Mouse (Mus musculus) heart, embryonic 14.5 days (tissue): ENCODE data around the gene Myl4. TPM values are rescaled to one million over a fixed set of nuclear protein-coding genes. Genes with fewer than 3 reads are reported as not detected.

Experiments
- ATAC-seq: fragments of 200-750 bp; cut with Nextera tagmentation; 2 replicates; pipeline ENCODE4 v1.8.0; 2017; ENCODE audit warnings: low read depth, moderate TSS enrichment; ENCODE audit not compliant: insufficient number of reproducible peaks, insufficient read depth, low FRiP score
- H3K27ac ChIP-seq, 2 experiments: fragments of 200-500 bp in 1 of 2; fragments of 300-500 bp in 1 of 2; sonication (generic) in 1 of 2; replicated peaks in 1 of 2; 2 replicates each; pipeline ENCODE4 v1.5.1; 2012 to 2014; ENCODE audit warnings: low read depth in 2 of 2, low read length in 2 of 2, control low read depth in 1 of 2, mild to moderate bottlenecking in 1 of 2, mixed read lengths in 1 of 2; ENCODE audit not compliant: control insufficient read depth in 1 of 2, insufficient read depth in 1 of 2
- H3K27me3 ChIP-seq: fragments of 300-500 bp; sonication (generic); 2 replicates; pipeline ENCODE4 v1.6.1; 2014; ENCODE audit warnings: mild to moderate bottlenecking, low read length, control low read depth; ENCODE audit not compliant: control insufficient read depth, insufficient read depth
- H3K36me3 ChIP-seq: fragments of 300-500 bp; sonication (generic); 2 replicates; pipeline ENCODE4 v1.6.1; 2014; ENCODE audit warnings: mild to moderate bottlenecking, control low read depth, low read length, mixed read lengths; ENCODE audit not compliant: control insufficient read depth, insufficient read depth
- H3K4me1 ChIP-seq, 2 experiments: fragments of 200-500 bp in 1 of 2; fragments of 300-500 bp in 1 of 2; sonication (generic) in 1 of 2; 2 replicates each; pipeline ENCODE4 v1.6.1; 2012 to 2014; ENCODE audit warnings: low read length in 2 of 2, control low read depth in 1 of 2, mixed read lengths in 1 of 2; ENCODE audit not compliant: control insufficient read depth in 2 of 2, insufficient read depth in 2 of 2
- H3K4me2 ChIP-seq: fragments of 300-500 bp; sonication (generic); 2 replicates; pipeline ENCODE4 v1.6.1; 2014; ENCODE audit warnings: mild to moderate bottlenecking, low read length
- H3K4me3 ChIP-seq, 2 experiments: fragments of 200-500 bp in 1 of 2; fragments of 300-500 bp in 1 of 2; sonication (generic) in 1 of 2; 2 replicates each; pipeline ENCODE4 v1.5.1; 2012 to 2014; ENCODE audit warnings: low read length in 2 of 2, mild to moderate bottlenecking in 2 of 2, control low read depth in 1 of 2, low read depth in 1 of 2, moderate library complexity in 1 of 2; ENCODE audit not compliant: control insufficient read depth in 1 of 2, insufficient read depth in 1 of 2
- H3K9ac ChIP-seq: fragments of 300-500 bp; sonication (generic); 2 replicates; pipeline ENCODE4 v1.6.1; 2014; ENCODE audit warnings: mild to moderate bottlenecking, low read length
- H3K9me3 ChIP-seq: fragments of 300-500 bp; sonication (generic); 2 replicates; pipeline ENCODE4 v1.6.1; 2016; ENCODE audit warnings: low read length, control low read depth; ENCODE audit not compliant: control insufficient read depth
- WGBS: fragments of 180-500 bp; shearing (Covaris S2); extraction: QIAGEN DNeasy Blood & Tissue Kit; methylation state at CpG from one replicate; pipeline ENCODE4 v1.1.7; 2014; 5-methylcytosine and 5-hydroxymethylcytosine counted together
- polyA plus RNA-seq: library from polyadenylated mRNA; unstranded; fragments of >200 nt; fragmentation: Nextera tagmentation; extraction: Ambion mirVana; gene quantifications from 2 replicates; pipeline ENCODE4 v1.2.1, GENCODE M21; 2014

The Myl4 gene
- polyA plus RNA-seq, 1 experiment from 2014 or later = 2,941 TPM

DNA sequence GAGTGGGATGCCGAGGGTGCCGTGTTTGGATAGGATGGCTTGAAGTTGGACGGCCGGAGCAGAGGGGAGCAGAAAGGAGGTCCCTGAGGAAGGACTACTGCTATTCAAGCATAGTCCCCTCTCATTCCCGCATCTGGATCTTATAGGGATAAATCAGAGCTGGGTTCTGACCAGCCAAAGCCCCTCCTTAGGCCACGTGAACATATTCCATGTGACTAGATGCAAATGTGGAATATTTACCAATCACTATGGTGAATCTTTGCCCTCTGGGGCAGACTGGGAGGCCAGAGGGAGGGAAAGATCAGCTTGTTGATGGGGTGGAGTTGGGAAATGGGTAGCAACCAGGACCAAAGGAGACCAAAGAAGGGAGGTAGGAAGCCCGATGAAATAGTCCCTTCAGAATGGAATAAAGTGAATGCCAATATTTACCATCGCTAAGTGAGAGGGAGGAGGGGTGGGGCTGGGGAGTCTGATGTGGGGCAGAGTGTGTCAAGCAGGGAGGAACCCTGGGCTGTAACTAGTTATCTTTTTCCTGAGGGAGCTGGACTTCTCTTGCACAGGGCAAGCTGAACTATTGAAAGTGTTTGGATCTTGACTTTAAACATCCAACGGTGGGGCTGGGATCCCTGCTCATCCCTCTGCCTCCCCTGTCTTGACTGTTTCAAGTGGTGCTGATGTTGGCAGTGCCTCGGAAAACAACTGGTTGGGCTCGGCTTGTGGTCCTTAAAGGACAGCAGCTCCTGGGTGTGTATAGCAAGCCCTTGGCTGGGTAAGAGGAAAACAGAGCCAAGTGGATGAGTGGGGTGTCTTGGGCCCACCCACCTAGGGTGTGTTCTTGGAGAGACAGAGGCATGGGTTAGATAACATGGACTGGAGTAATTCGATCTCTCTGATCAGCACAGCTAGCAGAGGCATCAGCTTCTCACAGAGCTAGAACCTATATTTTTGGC, 75.3 kb downstream of the Myl4 start:
- Histone ChIP-seq H3K4me2 (no peak overlapping the region), H3K36me3 (no peaks in the 10 kb centered on the region), H3K27ac (0 out of 4 replicates have a peak overlapping the region, but pooled peaks of 1 of the 2 experiments have one; percentile 45), H3K9me3 (no peaks in the 10 kb centered on the region), H3K4me3 (no peak overlapping the region), H3K27me3 (no peaks in the 10 kb centered on the region), H3K9ac (no peak overlapping the region), H3K4me1 (peaks cover 14 to 27% of the 10 kb centered on the region in 2 experiments)
- WGBS = 32% methylated on average over 12 of the region's 12 CpGs
- no peak for ATAC-seq

DNA sequence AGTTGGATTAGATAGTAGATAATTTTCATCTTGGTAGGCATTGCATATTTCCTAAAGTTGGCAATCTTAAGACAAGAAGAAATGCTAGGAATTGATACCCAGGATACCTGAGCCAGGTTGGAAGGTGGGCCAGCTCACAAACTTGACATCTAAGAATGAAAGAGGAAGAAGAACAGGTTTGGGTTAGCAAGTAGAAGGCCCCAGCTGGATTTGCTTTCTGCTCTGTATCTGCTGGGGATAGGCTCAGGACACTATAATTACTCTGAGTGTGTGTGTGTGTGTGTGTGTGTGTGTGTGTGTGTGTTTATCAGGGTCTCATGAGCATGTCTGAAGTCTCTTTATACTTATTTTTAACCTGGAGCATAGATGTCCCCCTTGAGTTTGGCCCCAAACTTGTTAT, 76.2 kb downstream of the Myl4 start:
- Histone ChIP-seq H3K27me3 (no peaks in the 10 kb centered on the region), H3K4me2 (no peak overlapping the region), H3K9me3 (no peaks in the 10 kb centered on the region), H3K9ac (no peak overlapping the region), H3K4me1 (peaks cover 14 to 27% of the 10 kb centered on the region in 2 experiments), H3K36me3 (no peaks in the 10 kb centered on the region), H3K4me3 (no peak overlapping the region), H3K27ac (no peak overlapping the region)
- no peak for ATAC-seq

DNA sequence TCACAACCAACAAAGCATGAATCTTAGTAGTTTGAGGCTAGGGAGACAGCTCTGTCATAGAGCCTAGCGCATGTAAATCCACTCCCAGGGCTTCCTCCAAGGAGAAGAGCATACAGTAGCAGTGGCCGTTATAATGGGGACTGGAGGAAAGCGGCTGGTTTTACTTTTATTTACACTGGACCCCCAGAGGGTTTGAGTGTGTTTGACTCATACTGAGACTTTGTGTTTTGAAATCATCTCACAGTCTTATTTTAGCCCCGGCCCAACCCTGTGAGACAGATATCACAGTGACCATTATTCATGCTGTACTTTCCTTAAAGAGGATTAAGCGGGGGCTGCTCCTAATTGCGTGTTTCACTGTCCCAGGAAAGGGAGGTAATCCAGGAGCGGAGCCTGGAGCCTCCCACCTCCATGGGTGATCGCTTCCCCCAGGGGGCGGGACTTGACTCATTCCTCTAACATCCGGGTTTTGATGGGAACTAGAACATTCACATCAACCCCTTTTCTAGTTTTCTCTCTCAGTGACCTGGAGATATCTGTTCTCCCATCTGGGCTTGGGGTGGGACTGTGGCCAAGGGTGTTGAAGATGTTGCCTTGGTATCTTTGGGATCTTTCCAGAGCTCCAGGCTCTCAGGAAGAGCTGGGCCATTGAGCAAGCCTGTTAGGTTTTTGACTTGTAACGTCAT, 77.3 kb downstream of the Myl4 start:
- H3K4me3 ChIP-seq = no peak overlapping the region
- H3K9me3 ChIP-seq = no peaks in the 10 kb centered on the region
- WGBS = 61% methylated on average over 11 of the region's 11 CpGs
- H3K4me1 ChIP-seq = peaks cover 11 to 21% of the 10 kb centered on the region in 2 experiments
- H3K27me3 ChIP-seq = no peaks in the 10 kb centered on the region
- no peak overlapping the region for H3K27ac ChIP-seq
- no peak overlapping the region for H3K9ac ChIP-seq
- no peak for ATAC-seq
- no peak overlapping the region for H3K4me2 ChIP-seq
- H3K36me3 ChIP-seq = no peaks in the 10 kb centered on the region

DNA sequence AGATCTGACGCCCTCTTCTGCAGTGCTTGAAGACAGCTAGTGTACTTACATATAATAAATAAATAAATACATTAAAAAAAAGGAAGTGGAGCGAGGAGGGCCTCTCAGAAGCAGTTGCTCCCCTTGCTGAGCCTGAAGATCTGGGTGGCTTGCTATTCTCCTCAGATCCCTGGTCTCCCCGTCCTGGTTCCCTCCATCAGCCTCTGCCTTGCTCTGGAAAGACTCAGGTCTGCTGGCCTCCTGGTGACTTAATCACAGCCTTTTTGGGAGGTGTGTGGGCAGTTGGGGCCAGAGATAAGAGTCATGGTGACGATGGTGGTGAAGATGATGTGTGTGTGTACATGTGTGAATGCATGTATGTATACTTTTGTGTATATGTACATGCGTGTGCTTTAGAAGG, 78.1 kb downstream of the Myl4 start:
- H3K27me3 ChIP-seq = no peaks in the 10 kb centered on the region
- H3K36me3 ChIP-seq = no peaks in the 10 kb centered on the region
- no peak for ATAC-seq
- 73% methylated on average over 5 of the region's 5 CpGs for WGBS
- peaks cover 11 to 21% of the 10 kb centered on the region in 2 experiments for H3K4me1 ChIP-seq
- H3K4me3 ChIP-seq = no peak overlapping the region
- no peak overlapping the region for H3K27ac ChIP-seq
- H3K4me2 ChIP-seq = no peak overlapping the region
- no peak overlapping the region for H3K9ac ChIP-seq
- H3K9me3 ChIP-seq = no peaks in the 10 kb centered on the region

DNA sequence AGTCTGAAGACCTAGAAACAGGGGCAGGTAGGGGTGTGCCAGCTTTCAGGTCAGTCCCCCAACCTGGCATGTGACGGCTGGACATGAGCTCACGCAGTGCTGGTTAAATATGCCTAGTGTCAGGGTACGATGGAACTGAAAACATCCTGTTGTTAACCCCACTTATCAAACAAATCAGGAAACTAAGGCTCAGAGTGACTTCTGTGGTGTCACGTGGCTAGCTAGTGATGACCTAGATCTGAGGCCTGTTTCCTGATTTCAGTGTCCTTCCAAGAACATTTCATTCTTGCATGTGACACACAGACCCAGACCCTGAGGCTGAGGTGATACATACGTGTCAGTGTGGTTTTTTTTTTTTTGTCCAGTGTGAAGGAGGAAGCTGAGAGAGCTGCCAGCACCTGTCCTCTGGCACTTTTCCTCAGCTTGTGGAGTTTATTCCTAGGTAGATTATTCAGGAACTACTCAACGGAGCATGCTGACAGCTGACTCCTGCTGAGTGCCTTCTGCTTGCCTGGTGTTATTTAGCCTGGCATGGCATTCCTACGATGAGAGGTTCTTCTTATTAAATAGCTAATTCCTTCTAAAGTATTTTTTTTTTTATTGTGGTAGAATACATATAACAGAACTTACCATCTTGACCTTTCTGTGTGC, 79.8 kb downstream of the Myl4 start:
- 52% methylated on average over 7 of the region's 7 CpGs for WGBS
- H3K4me2 ChIP-seq = no peak overlapping the region
- H3K36me3 ChIP-seq = no peaks in the 10 kb centered on the region
- H3K4me3 ChIP-seq = no peak overlapping the region
- H3K9ac ChIP-seq = no peak overlapping the region
- H3K27me3 ChIP-seq = no peaks in the 10 kb centered on the region
- H3K4me1 ChIP-seq = peaks cover 3 to 12% of the 10 kb centered on the region in 2 experiments
- no peak overlapping the region for H3K27ac ChIP-seq
- no peak for ATAC-seq
- no peaks in the 10 kb centered on the region for H3K9me3 ChIP-seq

DNA sequence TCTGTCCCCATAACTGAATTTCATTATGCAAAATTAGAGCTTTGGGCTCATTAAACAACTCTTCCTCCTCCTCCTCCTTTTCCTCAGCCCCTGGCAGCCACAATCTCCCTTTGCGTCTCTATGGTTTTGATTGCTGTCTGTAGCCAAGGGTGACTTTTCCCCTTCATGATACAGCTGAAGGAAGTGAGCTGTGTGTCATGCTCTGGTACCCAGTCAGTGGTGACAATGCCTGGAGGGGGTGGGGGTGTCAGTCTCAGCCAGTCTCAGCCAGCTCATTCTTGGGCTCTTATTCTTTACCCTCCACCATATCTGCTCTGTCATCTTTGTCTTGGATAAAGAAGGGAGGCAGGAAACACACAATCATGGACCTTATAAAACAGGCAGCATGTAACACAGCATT, 80.8 kb downstream of the Myl4 start:
- Histone ChIP-seq H3K36me3 (no peaks in the 10 kb centered on the region), H3K27ac (no peak overlapping the region), H3K4me2 (no peak overlapping the region), H3K4me3 (no peak overlapping the region), H3K27me3 (no peaks in the 10 kb centered on the region), H3K9ac (no peak overlapping the region), H3K9me3 (no peaks in the 10 kb centered on the region), H3K4me1 (peaks cover 0 to 2% of the 10 kb centered on the region in 2 experiments; a peak in 1 of 4 replicates)
- no peak for ATAC-seq
- 58% methylated on average over 1 of the region's 1 CpGs for WGBS

DNA sequence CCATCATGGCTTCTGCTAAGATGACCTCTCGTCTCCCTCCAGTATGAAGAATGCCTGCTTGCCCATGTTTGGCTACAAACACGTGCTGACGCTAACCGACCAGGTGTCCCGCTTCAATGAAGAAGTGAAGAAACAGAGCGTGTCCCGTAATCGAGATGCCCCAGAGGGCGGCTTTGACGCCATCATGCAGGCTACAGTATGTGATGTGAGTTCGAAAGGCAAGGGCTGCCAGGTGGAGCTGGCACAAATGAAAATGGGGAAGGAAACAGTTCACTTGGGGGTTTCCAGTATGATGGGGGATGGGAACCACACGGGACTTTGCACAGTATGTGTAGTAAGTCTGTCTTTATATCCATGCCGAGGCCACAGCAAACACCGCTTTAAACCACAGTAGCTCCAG, 86.5 kb downstream of the Myl4 start:
- whole genome bisulfite sequencing = 89% methylated on average over 14 of the region's 14 CpGs
- H3K4me1 ChIP-seq = no peaks in the 10 kb centered on the region
- no peaks in the 10 kb centered on the region for H3K27me3 ChIP-seq
- H3K4me2 ChIP-seq = no peak overlapping the region
- H3K9me3 ChIP-seq = no peaks in the 10 kb centered on the region
- H3K36me3 ChIP-seq = peaks cover 4% of the 10 kb centered on the region; the same call in 1 of the 2 replicates
- H3K9ac ChIP-seq = no peak overlapping the region
- H3K4me3 ChIP-seq = no peak overlapping the region
- ATAC-seq = no peak
- no peak overlapping the region for H3K27ac ChIP-seq
